Mouse (Mus musculus): ENCODE measurements around the gene Agtr1a.

DNA sequence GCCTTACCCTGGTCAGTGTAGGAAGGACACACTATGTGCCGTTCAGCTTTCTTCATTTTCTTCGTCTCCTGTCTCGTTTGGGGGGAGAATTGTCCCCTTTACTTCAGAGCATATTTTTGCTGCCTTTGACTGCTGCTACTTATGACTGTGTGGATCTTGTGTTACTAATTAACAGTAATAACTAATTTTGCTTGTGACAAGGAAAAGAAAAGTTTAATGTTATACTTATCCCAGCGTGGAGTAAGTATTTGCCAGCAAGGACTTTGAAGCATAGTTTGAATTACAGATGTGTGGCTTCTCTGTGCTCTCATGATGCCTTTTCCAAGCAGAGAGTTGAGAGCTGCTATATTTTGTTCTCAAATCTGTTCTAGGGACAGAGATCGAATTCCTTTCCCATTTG lies 2.3 kb downstream of the Agtr1a start:
- TF ChIP-seq CTCF (IDR thresholded peaks at IDR 0.05; ENCODE audit: low read depth, low read length) (no peak), GATA1 (IDR thresholded peaks at IDR 0.05; ENCODE audit: borderline replicate concordance, low read length) (no peak), POLR2AphosphoS5 (IDR thresholded peaks at IDR 0.05; ENCODE audit: insufficient replicate concordance, low read depth, low read length) (no peak)

All from G1E (cell line).